Mouse (Mus musculus) gastrocnemius, adult 2 months (tissue): ENCODE measurements around the gene Pck2. TPM values are rescaled to one million over a fixed set of nuclear protein-coding genes. Genes with fewer than 3 reads are reported as not detected.

ENCODE experiments used
- DNase-seq: peaks from one replicate; pipeline ENCODE4 v3.0.0; 2022
- H3K27ac ChIP-seq: fragments of 200-600 bp; 2 replicates; pipeline ENCODE4 v1.8.1; 2022; ENCODE audit warnings: mild to moderate bottlenecking
- H3K4me3 ChIP-seq: fragments of 200-600 bp; 2 replicates; pipeline ENCODE4 v1.8.1; 2022; ENCODE audit warnings: mild to moderate bottlenecking, moderate library complexity
- CTCF ChIP-seq: fragments of 200-600 bp; IDR thresholded peaks from 2 replicates; pipeline ENCODE4 v1.8.1; 2022; ENCODE audit warnings: antibody characterized with exemption, mild to moderate bottlenecking, moderate library complexity
- intact Hi-C: fragments of 180-260 bp; cut with DNase I; formaldehyde crosslinking; loops from one replicate; pipeline ENCODE4 v1.15.1; 2025
- long read RNA-seq, 2 experiments: library from polyadenylated mRNA; stranded (forward); transcript quantifications; one replicate each; pipeline ENCODE4 v2.0.0; 2021
- total RNA-seq, 2 experiments: library from RNA; stranded (reverse); gene quantifications; 2 replicates each; pipeline ENCODE4 v1.2.3; 2021

Pck2 gene
- 1 to 10 TPM; 3.5 to 4.2 TPM for total RNA-seq
- long read RNA-seq, experiment 1, partial matches to known transcripts: 0 of 4 reads
- long read RNA-seq, experiment 1, other reads (novel, unspliced or antisense): 2 of 4 reads
- long read RNA-seq, experiment 2, partial matches to known transcripts: 1 of 4 reads
- long read RNA-seq, experiment 2, other reads (novel, unspliced or antisense): 0 of 4 reads

- DNase-seq: peak; percentile 92
- Histone ChIP-seq H3K27ac (peak within 1 kb of the TSS; percentile 86), H3K4me3 (peak within 1 kb of the TSS; percentile 78)
- intact Hi-C loops: no loop called here
- TF ChIP-seq CTCF: no peak
These were observed at the start of gene Pck2 for GRCm38 (mm10) chr14:55540067-55540786. TSS of gene Pck2 (plus strand) at chr14:55540266.

- H3K4me3 ChIP-seq: peak within 1 kb of the TSS; percentile 88
- intact Hi-C loops: loop anchor here (10.0 kb wide), 1 partner anchor 254 kb away; the partner anchor contains the start of genes Dhrs1 and Nop9
- DNase-seq: peak; percentile 77
- TF ChIP-seq CTCF: no peak
- peak within 1 kb of the TSS; percentile 62 for H3K27ac ChIP-seq
These were observed 49.5 kb upstream of the Pck2 start, which contains the start of gene Carmil3 for GRCm38 (mm10) chr14:55490361-55491201. TSS of gene Carmil3 (plus strand) at chr14:55490651.

- intact Hi-C loops: loop anchor here (10.0 kb wide), 1 partner anchor 253 kb away; the partner anchor contains the start of genes Dhrs1 and Nop9
- no peak for TF ChIP-seq CTCF
- Histone ChIP-seq H3K27ac (peak overlapping the region; percentile 62), H3K4me3 (peak overlapping the region; percentile 88)
- DNase-seq: peak; percentile 68
These were observed 48.7 kb upstream of the Pck2 start for GRCm38 (mm10) chr14:55491291-55491833.

GRCm38 (mm10) chr14:55492103-55492502, 48.0 kb upstream of the Pck2 start:
- intact Hi-C loops: loop anchor here (10.0 kb wide), 1 partner anchor 253 kb away; the partner anchor contains the start of genes Dhrs1 and Nop9
- H3K27ac ChIP-seq: no peak overlapping the region
- no peak for DNase-seq

GRCm38 (mm10) chr14:55495509-55496240, 44.4 kb upstream of the Pck2 start:
- no peak for TF ChIP-seq CTCF
- Histone ChIP-seq H3K27ac (no peak overlapping the region), H3K4me3 (no peak overlapping the region)
- intact Hi-C loops: loop anchor here (2.0 to 10.0 kb wide), 5 partner anchors 31 to 249 kb away; partner anchors contain the start of genes Dhrs1, Irf9 and Nop9
- no peak for DNase-seq

More at GRCm38 (mm10) chr14:55492103-55492502, 48.0 kb upstream of the Pck2 start:
- TF ChIP-seq CTCF: no peak
- no peak overlapping the region for H3K4me3 ChIP-seq

GRCm38 (mm10) chr14:55496761-55497448, 43.2 kb upstream of the Pck2 start:
- DNase-seq: no peak
- Histone ChIP-seq H3K4me3 (no peak overlapping the region), H3K27ac (no peak overlapping the region)
- intact Hi-C loops: loop anchor here (2.0 to 10.0 kb wide), 5 partner anchors 30 to 248 kb away; partner anchors contain the start of genes Dhrs1, Irf9 and Nop9
- no peak for TF ChIP-seq CTCF

GRCm38 (mm10) chr14:55497449-55497821, 42.6 kb upstream of the Pck2 start:
- peak; percentile 87 for DNase-seq
- no peak overlapping the region for H3K27ac ChIP-seq
- H3K4me3 ChIP-seq: no peak overlapping the region; the same call in 1 of the 2 replicates
- intact Hi-C loops: loop anchor here (2.0 to 10.0 kb wide), 5 partner anchors 29 to 247 kb away; partner anchors contain the start of genes Dhrs1, Irf9 and Nop9
- TF ChIP-seq CTCF: peak; percentile 97

- TF ChIP-seq CTCF: no peak
- DNase-seq: no peak
- intact Hi-C loops: no loop called here
These were observed 34.5 kb upstream of the Pck2 start for GRCm38 (mm10) chr14:55505612-55506011.

GRCm38 (mm10) chr14:55507801-55508200, 32.3 kb upstream of the Pck2 start:
- intact Hi-C loops: no loop called here
- Histone ChIP-seq H3K4me3 (no peak overlapping the region), H3K27ac (no peak overlapping the region)

More at GRCm38 (mm10) chr14:55505612-55506011, 34.5 kb upstream of the Pck2 start:
- Histone ChIP-seq H3K4me3 (no peak overlapping the region), H3K27ac (no peak overlapping the region)

GRCm38 (mm10) chr14:55509540-55509939, 30.5 kb upstream of the Pck2 start:
- DNase-seq: no peak
- no peak for TF ChIP-seq CTCF
- H3K4me3 ChIP-seq: no peak overlapping the region
- no peak overlapping the region for H3K27ac ChIP-seq
- intact Hi-C loops: no loop called here

More at GRCm38 (mm10) chr14:55507801-55508200, 32.3 kb upstream of the Pck2 start:
- TF ChIP-seq CTCF: no peak
- no peak for DNase-seq

- no peak for DNase-seq
- H3K27ac ChIP-seq: no peak within 1 kb of the TSS
- intact Hi-C loops: no loop called here
- TF ChIP-seq CTCF: no peak
- H3K4me3 ChIP-seq: no peak within 1 kb of the TSS
These were observed 29.8 kb upstream of the Pck2 start, which contains the start of gene Cpne6 for GRCm38 (mm10) chr14:55510125-55510731. TSS of gene Cpne6 (plus strand) at chr14:55510445.
